9 mouse cellular contexts compared by ENCODE assay signal in genomic region chrX:159626208-159626906, GRCm38 (mm10). TPM values are rescaled to one million over a fixed set of nuclear protein-coding genes. Genes with fewer than 3 reads are reported as not detected.
DNase-seq lines count a peak whose midpoint lies in the region; ATAC-seq and TF ChIP-seq lines count a peak whose summit lies in the region.
"Had no signal": no experiment of that assay in that cellular context is flagged by ENCODE, and none has a peak within 500 bp of the region (broad histone marks: within the 10 kb centered on the region; RNA-seq: fewer than 3 reads in every experiment).

No protein-coding gene starts in this region.

- H3K27me3 ChIP-seq in erythroblast, embryonic 14.5 days (ENCODE audit: control insufficient read depth), result peaks cover 21% of the 10 kb centered on the region
- peaks cover 48% of the 10 kb centered on the region for H3K27me3 ChIP-seq in hindbrain, embryonic 10.5 days (ENCODE audit: insufficient read depth, poor library complexity, severe bottlenecking)

- H3K36me3 ChIP-seq in erythroblast, embryonic 14.5 days (ENCODE audit: control insufficient read depth), result no peaks in the 10 kb centered on the region
- no peaks in the 10 kb centered on the region for H3K36me3 ChIP-seq in ES-E14 (ENCODE audit: control insufficient read depth, insufficient read depth, low read length, poor library complexity, severe bottlenecking)
- H3K36me3 ChIP-seq in hindbrain, embryonic 10.5 days, result no peaks in the 10 kb centered on the region

- in situ Hi-C loops in ES-E14 (cut with MboI; ENCODE audit: low sequenced_read_pairs in 2 of 2, unreplicated experiment in 2 of 2), result loop anchor here in 1 of 2 experiments (25.0 kb wide), 1 partner anchor 336 kb away; no protein-coding TSS in a partner anchor

- ATAC-seq in erythroblast, adult 5-6 weeks (replicated peaks; ENCODE audit: low FRiP score, poor library complexity, severe bottlenecking), result no peak
- ATAC-seq in common myeloid progenitor, adult 5-6 weeks (replicated peaks; ENCODE audit: low read depth, poor library complexity, severe bottlenecking), result peak; percentile 64
- peak; percentile 66 for ATAC-seq in megakaryocyte progenitor cell, adult 5-6 weeks (replicated peaks; ENCODE audit: poor library complexity)

- H3K4me3 ChIP-seq in erythroblast, embryonic 14.5 days (replicated peaks), result peak overlapping the region; percentile 80
- peak overlapping the region; percentile 75 to 97; a peak in 3 of 4 replicates for H3K4me3 ChIP-seq in ES-E14 (ENCODE audit: insufficient read depth in 1 of 2, low read depth in 1 of 2, low read length in 2 of 2, poor library complexity in 1 of 2, severe bottlenecking in 1 of 2)
- peak overlapping the region; percentile 63 for H3K4me3 ChIP-seq in hindbrain, embryonic 10.5 days

- 22% methylated on average over 12 of the region's 12 CpGs for WGBS in hindbrain, embryonic 10.5 days

- no peak overlapping the region for H3K27ac ChIP-seq in ES-E14 (ENCODE audit: insufficient read depth, low read depth, low read length, poor library complexity, severe bottlenecking)
- peak overlapping the region; percentile 66; the same call in 1 of the 2 replicates for H3K27ac ChIP-seq in hindbrain, embryonic 10.5 days
- H3K27ac ChIP-seq: macrophage had no signal

- peaks cover 26% of the 10 kb centered on the region for H3K4me1 ChIP-seq in erythroblast, embryonic 14.5 days (ENCODE audit: control insufficient read depth)
- H3K4me1 ChIP-seq in ES-E14 (ENCODE audit: control insufficient read depth in 2 of 2, insufficient read depth in 2 of 2, low read length in 2 of 2, poor library complexity in 1 of 2), result peaks cover 0 to 2% of the 10 kb centered on the region in 2 experiments; a peak in 1 of 4 replicates
- H3K4me1 ChIP-seq in hindbrain, embryonic 10.5 days (replicated peaks), result peaks cover 12% of the 10 kb centered on the region; the same call in 1 of the 2 replicates

- no peak for DNase-seq in ES-E14 (ENCODE audit: low read depth, low spot score)
- peak; percentile 5 for DNase-seq in hindbrain, embryonic 10.5 days (ENCODE audit: low spot score)
- peak; percentile 3 to 6 for DNase-seq in layer of hippocampus, postnatal 36 days
- DNase-seq in telencephalon, adult 2 months (ENCODE audit: low read depth, low spot score), result peak; percentile 53

- peaks cover 4% of the 10 kb centered on the region; the same call in 1 of the 2 replicates for H3K9me3 ChIP-seq in erythroblast, embryonic 14.5 days (ENCODE audit: control insufficient read depth, low read length)
- no peaks in the 10 kb centered on the region for H3K9me3 ChIP-seq in ES-E14 (ENCODE audit: control insufficient read depth, insufficient read depth, low read depth, low read length)
- H3K9me3 ChIP-seq in hindbrain, embryonic 10.5 days, result no peaks in the 10 kb centered on the region

- H3K9ac ChIP-seq in ES-E14 (ENCODE audit: insufficient read depth, low read depth, low read length, poor library complexity, severe bottlenecking), result 0 out of 2 replicates have a peak overlapping the region, but pooled peaks have one; percentile 24

TF ChIP-seq in ES-E14, 5 proteins besides CTCF, POLR2A, EP300 and RAD21:
- TF ChIP-seq HCFC1 (IDR thresholded peaks at IDR 0.05; ENCODE audit: borderline replicate concordance, insufficient read depth, low read length), result no peak
- no peak for TF ChIP-seq ZC3H11A (IDR thresholded peaks at IDR 0.05; ENCODE audit: borderline replicate concordance, low read depth, low read length)
- no peak for TF ChIP-seq MAFK (IDR thresholded peaks at IDR 0.05; ENCODE audit: insufficient read depth, low read depth, low read length)
- no peak for TF ChIP-seq CHD2 (IDR thresholded peaks at IDR 0.05; ENCODE audit: low read depth, low read length)
- no peak for TF ChIP-seq ZNF384 (IDR thresholded peaks at IDR 0.05; ENCODE audit: low read depth, low read length)

RNA-seq across cellular contexts. Expression of gene Sh3kbp1, which starts 0.7 kb away (rescaled TPM):
- 0.31 and 0.36 TPM in 2 replicates for polyA plus RNA-seq in erythroblast, embryonic 14.5 days (2012)
- 24.8 and 32.6 TPM in 2 replicates for total RNA-seq in erythroblast, adult 5-6 weeks (2015; ENCODE audit: low replicate concordance)
- total RNA-seq in erythroblast, adult 5-6 weeks (2017; ENCODE audit: low replicate concordance), result 27.6 and 37.1 TPM in 2 replicates
- 5.2 and 8.5 TPM in 2 replicates for total RNA-seq in ES-E14 (2012; rRNA removed)
- 78.7 and 80.3 TPM in 2 replicates for total RNA-seq in common myeloid progenitor, adult 5-6 weeks (2017)
- polyA plus RNA-seq in hindbrain, embryonic 10.5 days (2016; fragmentation: Nextera tagmentation; extraction: Ambion mirVana), result 24.8 and 26.8 TPM in 2 replicates
- total RNA-seq in layer of hippocampus, postnatal 36 days (2021), result 10 to 100 TPM; 37.1 to 39.1 TPM
- total RNA-seq in megakaryocyte progenitor cell, adult 5-6 weeks (2015), result 92.6 and 99.8 TPM in 2 replicates
- 105 and 107 TPM in 2 replicates for total RNA-seq in megakaryocyte progenitor cell, adult 5-6 weeks (2017)
